Mouse (Mus musculus) MEL (cell line): ENCODE data around the gene Ctsc. TPM values are rescaled to one million over a fixed set of nuclear protein-coding genes. Genes with fewer than 3 reads are reported as not detected.
A peak's percentile ranks its signal among the peaks of the same experiment; 100 is the strongest.

Experiments used
- DNase-seq: peaks from one replicate; pipeline ENCODE4 v3.0.0; 2011; ENCODE audit warnings: low read depth, low spot score
- H3K27ac ChIP-seq: 2 replicates; pipeline ENCODE4 v1.5.1; 2012; ENCODE audit warnings: low read depth, mild to moderate bottlenecking, control low read depth, low read length, moderate library complexity; ENCODE audit not compliant: control insufficient read depth
- H3K27me3 ChIP-seq, 2 experiments: fragments of 150-350 bp in 1 of 2; sonication (generic) in 1 of 2; 2 replicates each; pipeline ENCODE4 v1.6.1; 2012; ENCODE audit warnings: low read length in 2 of 2, mild to moderate bottlenecking in 2 of 2, improper control_type of control experiment in 1 of 2, moderate library complexity in 1 of 2; ENCODE audit not compliant: insufficient read depth in 2 of 2, control insufficient read depth in 1 of 2
- H3K36me3 ChIP-seq, 2 experiments: 2 replicates each; pipeline ENCODE4 v1.6.1; 2012 to 2014; ENCODE audit warnings: low read length in 2 of 2, improper control_type of control experiment in 1 of 2, inconsistent platforms in 1 of 2, mild to moderate bottlenecking in 1 of 2; ENCODE audit not compliant: insufficient read depth in 2 of 2, control insufficient read depth in 1 of 2
- H3K4me1 ChIP-seq, 2 experiments: fragments of 150-350 bp in 1 of 2; sonication (generic) in 1 of 2; 2 replicates each; pipeline ENCODE4 v1.6.1; 2012; ENCODE audit warnings: low read length in 2 of 2, improper control_type of control experiment in 1 of 2, mild to moderate bottlenecking in 1 of 2; ENCODE audit not compliant: insufficient read depth in 2 of 2, control insufficient read depth in 1 of 2
- H3K4me3 ChIP-seq, 2 experiments: fragments of 150-350 bp in 1 of 2; sonication (generic) in 1 of 2; 2 replicates each; pipeline ENCODE4 v1.5.1; 2012; ENCODE audit warnings: low read depth in 2 of 2, low read length in 2 of 2, mild to moderate bottlenecking in 2 of 2, moderate library complexity in 2 of 2, control low read depth in 1 of 2, improper control_type of control experiment in 1 of 2; ENCODE audit not compliant: control insufficient read depth in 1 of 2, insufficient read depth in 1 of 2
- H3K79me2 ChIP-seq: 2 replicates; pipeline ENCODE4 v1.6.1; 2012; ENCODE audit warnings: mild to moderate bottlenecking, low read length, moderate library complexity; ENCODE audit not compliant: control insufficient read depth, poor library complexity, insufficient read depth
- H3K9ac ChIP-seq: 2 replicates; pipeline ENCODE4 v1.6.1; 2012; ENCODE audit warnings: low read depth, mild to moderate bottlenecking, control low read depth, low read length, moderate library complexity; ENCODE audit not compliant: control insufficient read depth, poor library complexity, severe bottlenecking
- H3K9me3 ChIP-seq: fragments of 150-350 bp; sonication (generic); replicated peaks from 2 replicates; pipeline ENCODE4 v1.6.1; 2012; ENCODE audit warnings: mild to moderate bottlenecking, low read length, improper control_type of control experiment, moderate library complexity; ENCODE audit not compliant: insufficient read depth
- CTCF ChIP-seq, 3 experiments: IDR thresholded peaks in 2 of 3; conservative IDR thresholded peaks in 1 of 3; 2 replicates each; pipeline ENCODE4 v1.5.1; 2011 to 2012; ENCODE audit warnings: low read length in 3 of 3, low read depth in 2 of 3, mild to moderate bottlenecking in 2 of 3, improper control_type of control experiment in 1 of 3, inconsistent platforms in 1 of 3, mixed read lengths in 1 of 3, moderate library complexity in 1 of 3; ENCODE audit not compliant: control insufficient read depth in 1 of 3, insufficient read depth in 1 of 3, poor library complexity in 1 of 3, severe bottlenecking in 1 of 3
- ELF1 ChIP-seq: IDR thresholded peaks from 2 replicates; pipeline ENCODE4 v1.6.1; 2014; ENCODE audit warnings: low read depth, mild to moderate bottlenecking, inconsistent platforms, low read length, improper control_type of control experiment, moderate library complexity
- EP300 ChIP-seq, 2 experiments: IDR thresholded peaks; 2 replicates each; pipeline ENCODE4 v1.6.1; 2011; ENCODE audit warnings: improper control_type of control experiment in 2 of 2, low read length in 2 of 2, low read depth in 1 of 2, mild to moderate bottlenecking in 1 of 2
- GABPA ChIP-seq: IDR thresholded peaks from 2 replicates; pipeline ENCODE4 v1.6.1; 2012; ENCODE audit warnings: low read depth, mild to moderate bottlenecking, inconsistent platforms, low read length, improper control_type of control experiment, moderate library complexity
- KAT2A ChIP-seq: conservative IDR thresholded peaks from 2 replicates; pipeline ENCODE4 v1.6.1; 2012; ENCODE audit warnings: low read depth, low read length, improper control_type of control experiment, inconsistent platforms
- MAZ ChIP-seq: IDR thresholded peaks from 2 replicates; pipeline ENCODE4 v1.6.1; 2012; ENCODE audit warnings: low read depth, mild to moderate bottlenecking, inconsistent platforms, low read length, improper control_type of control experiment
- MXI1 ChIP-seq: IDR thresholded peaks from 2 replicates; pipeline ENCODE4 v1.6.1; 2011; ENCODE audit warnings: mild to moderate bottlenecking, low read depth, low read length, improper control_type of control experiment
- MYB ChIP-seq: IDR thresholded peaks from 2 replicates; pipeline ENCODE4 v1.6.1; 2011; ENCODE audit warnings: mild to moderate bottlenecking, low read depth, low read length, improper control_type of control experiment
- MYC ChIP-seq: IDR thresholded peaks from 2 replicates; pipeline ENCODE4 v1.6.1; 2011; ENCODE audit warnings: low read depth, mild to moderate bottlenecking, low read length, improper control_type of control experiment, moderate library complexity
- NRF1 ChIP-seq: IDR thresholded peaks from 2 replicates; pipeline ENCODE4 v1.6.1; 2014; ENCODE audit warnings: low read depth, mild to moderate bottlenecking, inconsistent platforms, low read length, improper control_type of control experiment, moderate library complexity; ENCODE audit not compliant: poor library complexity, insufficient read depth, severe bottlenecking
- POLR2A ChIP-seq, 2 experiments: IDR thresholded peaks; 2 replicates each; pipeline ENCODE4 v1.6.1; 2011 to 2012; ENCODE audit warnings: low read length in 2 of 2, mild to moderate bottlenecking in 2 of 2, control low read depth in 1 of 2, improper control_type of control experiment in 1 of 2, low read depth in 1 of 2, moderate library complexity in 1 of 2; ENCODE audit not compliant: control insufficient read depth in 1 of 2, insufficient read depth in 1 of 2, poor library complexity in 1 of 2
- POLR2AphosphoS2 ChIP-seq: IDR thresholded peaks from 2 replicates; pipeline ENCODE4 v1.6.1; 2011; ENCODE audit warnings: low read length, improper control_type of control experiment
- POLR2AphosphoS5 ChIP-seq: IDR thresholded peaks from 2 replicates; pipeline ENCODE4 v1.6.1; 2012; ENCODE audit warnings: low read depth, borderline replicate concordance, mild to moderate bottlenecking, inconsistent platforms, low read length, moderate library complexity, mixed read lengths
- RAD21 ChIP-seq: IDR thresholded peaks from 2 replicates; pipeline ENCODE4 v1.6.1; 2011; ENCODE audit warnings: mild to moderate bottlenecking, low read depth, low read length, improper control_type of control experiment
- RCOR1 ChIP-seq: IDR thresholded peaks from 2 replicates; pipeline ENCODE4 v1.6.1; 2012; ENCODE audit warnings: low read depth, mild to moderate bottlenecking, inconsistent platforms, low read length, improper control_type of control experiment
- SMC3 ChIP-seq: IDR thresholded peaks from 2 replicates; pipeline ENCODE4 v1.6.1; 2011; ENCODE audit warnings: low read depth, low read length, improper control_type of control experiment
- TAL1 ChIP-seq: IDR thresholded peaks from 2 replicates; pipeline ENCODE4 v1.6.1; 2012; ENCODE audit warnings: mild to moderate bottlenecking, inconsistent platforms, low read length, moderate library complexity, mixed read lengths
- TBP ChIP-seq: IDR thresholded peaks from 2 replicates; pipeline ENCODE4 v1.8.0; 2011; ENCODE audit warnings: low read depth, low read length, improper control_type of control experiment
- USF1 ChIP-seq: IDR thresholded peaks from 2 replicates; pipeline ENCODE4 v1.6.1; 2014; ENCODE audit warnings: low read depth, mild to moderate bottlenecking, inconsistent platforms, low read length, improper control_type of control experiment, moderate library complexity
- ZC3H11A ChIP-seq: IDR thresholded peaks from 2 replicates; pipeline ENCODE4 v1.6.1; 2012; ENCODE audit warnings: low read depth, mild to moderate bottlenecking, inconsistent platforms, low read length, improper control_type of control experiment
- ZKSCAN1 ChIP-seq: IDR thresholded peaks from 2 replicates; pipeline ENCODE4 v1.6.1; 2012; ENCODE audit warnings: low read depth, mild to moderate bottlenecking, inconsistent platforms, low read length, improper control_type of control experiment, moderate library complexity
- ZNF384 ChIP-seq: IDR thresholded peaks from 2 replicates; pipeline ENCODE4 v1.6.1; 2012; ENCODE audit warnings: low read depth, mild to moderate bottlenecking, inconsistent platforms, low read length, improper control_type of control experiment
- polyA plus RNA-seq, 2 experiments: library from polyadenylated mRNA; stranded (reverse) in 1 of 2; unstranded in 1 of 2; fragments of >175 nt in 1 of 2; fragments of >200 nt in 1 of 2; gene quantifications; 2 replicates each; pipeline versions ENCODE4 v1.2.1 to v1.2.4; 2012; ENCODE audit warnings: low replicate concordance in 2 of 2, low read depth in 1 of 2; ENCODE audit not compliant: insufficient read length in 2 of 2, insufficient read depth in 1 of 2, missing spikeins in 1 of 2
- total RNA-seq: library from RNA; depleted of rRNA; stranded (reverse); fragments of 300-350 nt; gene quantifications from 2 replicates; pipeline ENCODE4 v1.2.3, GENCODE M21; 2012

Gene Ctsc
- total and polyA plus RNA-seq, 3 experiments = 50.7 to 51.4 TPM; not detected in 1

GRCm38 (mm10) chr7:88343828-88344227, 65.9 kb downstream of the Ctsc start:
- Histone ChIP-seq H3K9ac (no peak overlapping the region), H3K27ac (no peak overlapping the region), H3K4me3 (no peak overlapping the region), H3K36me3 (no peaks in the 10 kb centered on the region), H3K27me3 (peaks cover 1 to 11% of the 10 kb centered on the region in 2 experiments; a peak in 3 of 4 replicates), H3K4me1 (no peaks in the 10 kb centered on the region), H3K9me3 (no peaks in the 10 kb centered on the region), H3K79me2 (no peaks in the 10 kb centered on the region)
- DNase-seq = peak; percentile 32
- TF ChIP-seq RAD21 (peak; percentile 65), SMC3 (peak; percentile 86), ZC3H11A (peak; percentile 73), CTCF (IDR thresholded peaks at IDR 0.05 in 2 of 3, conservative IDR thresholded peaks at IDR 0.05 in 1 of 3; ENCODE audit: control insufficient read depth in 1 of 3, insufficient read depth in 1 of 3, low read depth in 2 of 3, low read length in 3 of 3, poor library complexity in 1 of 3, severe bottlenecking in 1 of 3) (peak; percentile 59 to 85 (median 76)), POLR2AphosphoS5 (no peak), ELF1 (no peak)

- no peaks in the 10 kb centered on the region for H3K36me3 ChIP-seq
- no peak overlapping the region for H3K4me3 ChIP-seq
- DNase-seq = no peak
- H3K9ac ChIP-seq = no peak overlapping the region
- H3K27ac ChIP-seq = no peak overlapping the region
- H3K4me1 ChIP-seq = no peaks in the 10 kb centered on the region
- H3K27me3 ChIP-seq = peaks cover 1 to 6% of the 10 kb centered on the region in 2 experiments; a peak in 3 of 4 replicates
- no peaks in the 10 kb centered on the region for H3K79me2 ChIP-seq
- no peaks in the 10 kb centered on the region for H3K9me3 ChIP-seq
- no peak for TF ChIP-seq EP300 (IDR thresholded peaks at IDR 0.05; ENCODE audit: low read depth in 1 of 2, low read length in 2 of 2)
- TF ChIP-seq MYC = no peak
- no peak for TF ChIP-seq ZNF384
- no peak for TF ChIP-seq TAL1
- TF ChIP-seq MYB = no peak
- TF ChIP-seq POLR2A (IDR thresholded peaks at IDR 0.05; ENCODE audit: control insufficient read depth in 1 of 2, insufficient read depth in 1 of 2, low read depth in 1 of 2, low read length in 2 of 2, poor library complexity in 1 of 2) = no peak
- no peak for TF ChIP-seq RCOR1
- TF ChIP-seq SMC3 = no peak
- no peak for TF ChIP-seq MXI1
- TF ChIP-seq GABPA = no peak
- no peak for TF ChIP-seq RAD21
- no peak for TF ChIP-seq TBP
- no peak for TF ChIP-seq USF1
- no peak for TF ChIP-seq ZKSCAN1
- no peak for TF ChIP-seq ELF1
- no peak for TF ChIP-seq KAT2A
- no peak for TF ChIP-seq NRF1
- no peak for TF ChIP-seq MAZ
- no peak for TF ChIP-seq POLR2AphosphoS2
Observed at GRCm38 (mm10) chr7:88346035-88346434, 68.2 kb downstream of the Ctsc start.
